Mouse (Mus musculus) thymus, postnatal 25 days (tissue): Measurements from ENCODE around the gene Gm10715.
A peak's percentile ranks its signal among the peaks of the same experiment; 100 is the strongest.
"Not testable (repeated sequence)": the region's sequence is repeated elsewhere in the genome, so short reads cannot be mapped to it uniquely, and the experiment has no call there.

Experiments used
- DNase-seq: peaks from one replicate; pipeline ENCODE4 v3.0.0; 2022

The Gm10715 gene

GRCm38 (mm10) chr9:3036577-3036976 is at the start of gene Gm10715:
TSS of gene Gm10715 (plus strand) at chr9:3036877.
- DNase-seq: not testable (repeated sequence)

- peak; percentile 3 for DNase-seq
These were observed 36.2 kb upstream of the Gm10715 start, which contains the start of gene Gm10722 for GRCm38 (mm10) chr9:3000445-3000972. TSS of gene Gm10722 (plus strand) at chr9:3000922.

- not testable (repeated sequence) for DNase-seq
These were observed 35.7 kb upstream of the Gm10715 start for GRCm38 (mm10) chr9:3001006-3001405.

- peak; percentile 82 for DNase-seq
These were observed 34.6 kb upstream of the Gm10715 start for GRCm38 (mm10) chr9:3001948-3002659.

GRCm38 (mm10) chr9:3002794-3003396 is 33.8 kb upstream of the Gm10715 start, which contains the start of gene Gm11168:
TSS of gene Gm11168 (plus strand) at chr9:3003346.
- DNase-seq: not testable (repeated sequence)

GRCm38 (mm10) chr9:3006179-3006578 is 30.5 kb upstream of the Gm10715 start:
- DNase-seq: not testable (repeated sequence)

GRCm38 (mm10) chr9:3006636-3007035 is 30.0 kb upstream of the Gm10715 start:
- peak; percentile 78 for DNase-seq

- DNase-seq: not testable (repeated sequence)
These were observed 29.4 kb upstream of the Gm10715 start for GRCm38 (mm10) chr9:3007272-3007671.

GRCm38 (mm10) chr9:3009331-3009730 is 27.3 kb upstream of the Gm10715 start:
- DNase-seq: not testable (repeated sequence)

- not testable (repeated sequence) for DNase-seq
These were observed 24.5 kb upstream of the Gm10715 start for GRCm38 (mm10) chr9:3012054-3012621.

- not testable (repeated sequence) for DNase-seq
These were observed 23.9 kb upstream of the Gm10715 start, which contains the start of gene Gm10721 for GRCm38 (mm10) chr9:3012733-3013279. TSS of gene Gm10721 (plus strand) at chr9:3013140.

- not testable (repeated sequence) for DNase-seq
These were observed 21.3 kb upstream of the Gm10715 start, which contains the start of gene Gm10720 for GRCm38 (mm10) chr9:3015354-3015753. TSS of gene Gm10720 (plus strand) at chr9:3015654.

GRCm38 (mm10) chr9:3015896-3016295 is 20.8 kb upstream of the Gm10715 start:
- DNase-seq: not testable (repeated sequence)

GRCm38 (mm10) chr9:3017108-3017507 is 19.6 kb upstream of the Gm10715 start, which contains the start of gene Gm10719:
TSS of gene Gm10719 (plus strand) at chr9:3017408.
- not testable (repeated sequence) for DNase-seq

GRCm38 (mm10) chr9:3018944-3019343 is 17.7 kb upstream of the Gm10715 start:
- peak; percentile 11 for DNase-seq

GRCm38 (mm10) chr9:3019835-3020727 is 16.6 kb upstream of the Gm10715 start:
- DNase-seq: peak; percentile 26

- peak; percentile 46 for DNase-seq
These were observed 14.2 kb upstream of the Gm10715 start for GRCm38 (mm10) chr9:3022316-3023008.

GRCm38 (mm10) chr9:3023312-3023984 is 13.2 kb upstream of the Gm10715 start, which contains the start of gene Gm10718:
TSS of gene Gm10718 (plus strand) at chr9:3023547.
- DNase-seq: not testable (repeated sequence)

GRCm38 (mm10) chr9:3023985-3024648 is 12.6 kb upstream of the Gm10715 start:
- DNase-seq: peak; percentile 69
